Comparison of ENCODE assay signal across 8 mouse cellular contexts in genomic region chr11:95688515-95688914, GRCm38 (mm10). TPM values are rescaled to one million over a fixed set of nuclear protein-coding genes. Genes with fewer than 3 reads are reported as not detected.
DNase-seq lines count a peak whose midpoint lies in the region; ATAC-seq and TF ChIP-seq lines count a peak whose summit lies in the region.

No protein-coding gene starts in this region.

- H3K27me3 ChIP-seq in lung, embryonic 14.5 days (ENCODE audit: insufficient read depth, low read length) = no peaks in the 10 kb centered on the region
- no peaks in the 10 kb centered on the region for H3K27me3 ChIP-seq in stomach, embryonic 14.5 days (ENCODE audit: control insufficient read depth, insufficient read depth, low read length)
- no peaks in the 10 kb centered on the region for H3K27me3 ChIP-seq in midbrain, embryonic 14.5 days (ENCODE audit: control insufficient read depth, insufficient read depth, low read length)

- ATAC-seq in erythroid progenitor cell, adult 5-6 weeks (replicated peaks; ENCODE audit: low FRiP score, poor library complexity, severe bottlenecking) = peak; percentile 62
- 0 out of 2 replicates have a peak, but pooled peaks have one; percentile 38 for ATAC-seq in lung, embryonic 14.5 days (ENCODE audit: insufficient read depth)
- no peak for ATAC-seq in stomach, embryonic 14.5 days (ENCODE audit: insufficient number of reproducible peaks, insufficient read depth, low FRiP score, low read depth)
- ATAC-seq in midbrain, embryonic 14.5 days (ENCODE audit: low FRiP score, low TSS enrichment) = no peak

- H3K9ac ChIP-seq in lung, embryonic 14.5 days = no peak overlapping the region; the same call in 1 of the 2 replicates
- no peak overlapping the region; the same call in 1 of the 2 replicates for H3K9ac ChIP-seq in stomach, embryonic 14.5 days (replicated peaks; ENCODE audit: low read depth, low read length)
- no peak overlapping the region for H3K9ac ChIP-seq in midbrain, embryonic 14.5 days (replicated peaks; ENCODE audit: low read length)

- WGBS in lung, embryonic 14.5 days = 38% methylated on average over 6 of the region's 6 CpGs
- 64% methylated on average over 6 of the region's 6 CpGs for WGBS in stomach, embryonic 14.5 days
- 88% methylated on average over 6 of the region's 6 CpGs for WGBS in midbrain, embryonic 14.5 days

- H3K36me3 ChIP-seq in lung, embryonic 14.5 days (ENCODE audit: insufficient read depth) = no peaks in the 10 kb centered on the region
- no peaks in the 10 kb centered on the region for H3K36me3 ChIP-seq in stomach, embryonic 14.5 days (ENCODE audit: control insufficient read depth, insufficient read depth, low read length)
- no peaks in the 10 kb centered on the region for H3K36me3 ChIP-seq in midbrain, embryonic 14.5 days (ENCODE audit: control insufficient read depth, insufficient read depth, low read length)

- intact Hi-C loops in left cerebral cortex, postnatal 25 days (cut with DNase I) = loop anchor here (10.0 kb wide), 3 partner anchors 136 to 276 kb away; partner anchors contain the start of gene Phospho1
- intact Hi-C loops in left cerebral cortex, postnatal 4 days (cut with DNase I) = loop anchor here (5.0 kb wide), 1 partner anchor 64 kb away; no protein-coding TSS in a partner anchor

- no peak for TF ChIP-seq CTCF in lung, embryonic 14.5 days (IDR thresholded peaks at IDR 0.05; ENCODE audit: low read depth)

- H3K4me3 ChIP-seq in lung, embryonic 14.5 days (ENCODE audit: low read depth, low read length) = no peak overlapping the region
- H3K4me3 ChIP-seq in stomach, embryonic 14.5 days (ENCODE audit: low read depth, low read length) = no peak overlapping the region
- H3K4me3 ChIP-seq in midbrain, embryonic 14.5 days (replicated peaks; ENCODE audit: low read depth, low read length) = no peak overlapping the region

- DNase-seq in left cerebral cortex, postnatal 25 days (ENCODE audit: low spot score in 2 of 2) = peak; percentile 18 to 35
- DNase-seq in left cerebral cortex, postnatal 4 days = no peak
- DNase-seq in kidney, adult 11 months = peak; percentile 49
- DNase-seq in lung, embryonic 14.5 days = peak; percentile 62
- no peak for DNase-seq in frontal cortex, postnatal 14 days (ENCODE audit: low spot score in 2 of 2)
- no peak for DNase-seq in midbrain, embryonic 14.5 days

- H3K27ac ChIP-seq in lung, embryonic 14.5 days (ENCODE audit: low read depth) = peak overlapping the region; percentile 77
- H3K27ac ChIP-seq in stomach, embryonic 14.5 days (ENCODE audit: low read length) = peak overlapping the region; percentile 18; the same call in 1 of the 2 replicates
- no peak overlapping the region for H3K27ac ChIP-seq in midbrain, embryonic 14.5 days (replicated peaks; ENCODE audit: low read depth, low read length)

- H3K4me2 ChIP-seq in lung, embryonic 14.5 days = peak overlapping the region; percentile 25; the same call in 1 of the 2 replicates
- H3K4me2 ChIP-seq in stomach, embryonic 14.5 days (replicated peaks; ENCODE audit: low read depth, low read length) = no peak overlapping the region
- H3K4me2 ChIP-seq in midbrain, embryonic 14.5 days (ENCODE audit: low read length) = no peak overlapping the region

- H3K9me3 ChIP-seq in lung, embryonic 14.5 days (ENCODE audit: low read depth, low read length) = no peaks in the 10 kb centered on the region
- H3K9me3 ChIP-seq in stomach, embryonic 14.5 days (ENCODE audit: control insufficient read depth, low read depth, low read length) = no peaks in the 10 kb centered on the region
- H3K9me3 ChIP-seq in midbrain, embryonic 14.5 days (ENCODE audit: control insufficient read depth, low read length) = no peaks in the 10 kb centered on the region

- H3K4me1 ChIP-seq in lung, embryonic 14.5 days (ENCODE audit: insufficient read depth) = peaks cover 6% of the 10 kb centered on the region
- H3K4me1 ChIP-seq in stomach, embryonic 14.5 days (ENCODE audit: control insufficient read depth, insufficient read depth, low read length) = no peaks in the 10 kb centered on the region
- no peaks in the 10 kb centered on the region for H3K4me1 ChIP-seq in midbrain, embryonic 14.5 days (ENCODE audit: control insufficient read depth, insufficient read depth, low read length)

RNA-seq across cellular contexts. Expression of gene Phb, which starts 21.8 kb away (rescaled TPM):
- total RNA-seq in left cerebral cortex, postnatal 25 days (2021) = 10 to 100 TPM; 80.2 to 81.4 TPM
- total RNA-seq in left cerebral cortex, postnatal 4 days (2021) = 100 to 1,000 TPM in 1 of 2 experiments, 10 to 100 TPM in 1; 96.0 to 104 TPM
- total RNA-seq in erythroid progenitor cell, adult 5-6 weeks (2015; ENCODE audit: low replicate concordance) = 12.3 and 17.6 TPM in 2 replicates
- total RNA-seq in erythroid progenitor cell, adult 5-6 weeks (2017; ENCODE audit: low replicate concordance) = 7.7 and 42.9 TPM in 2 replicates
- polyA plus RNA-seq in lung, embryonic 14.5 days (2014; fragmentation: Nextera tagmentation; extraction: Ambion mirVana) = 220 and 252 TPM in 2 replicates
- polyA plus RNA-seq in stomach, embryonic 14.5 days (2014; fragmentation: Nextera tagmentation; extraction: Ambion mirVana) = 224 and 239 TPM in 2 replicates
- 183 and 207 TPM in 2 replicates for polyA plus RNA-seq in midbrain, embryonic 14.5 days (2014; fragmentation: Nextera tagmentation; extraction: Ambion mirVana)

RNA-seq across cellular contexts. Expression of gene Zfp652, which starts 24.0 kb away (rescaled TPM):
- total RNA-seq in left cerebral cortex, postnatal 25 days (2021) = 10 to 100 TPM; 38.7 to 44.2 TPM
- total RNA-seq in left cerebral cortex, postnatal 4 days (2021) = 10 to 100 TPM; 50.8 to 53.1 TPM
- 12.3 and 22.6 TPM in 2 replicates for total RNA-seq in erythroid progenitor cell, adult 5-6 weeks (2015; ENCODE audit: low replicate concordance)
- 9.0 and 23.0 TPM in 2 replicates for total RNA-seq in erythroid progenitor cell, adult 5-6 weeks (2017; ENCODE audit: low replicate concordance)
- 12.4 and 13.6 TPM in 2 replicates for polyA plus RNA-seq in lung, embryonic 14.5 days (2014; fragmentation: Nextera tagmentation; extraction: Ambion mirVana)
- polyA plus RNA-seq in stomach, embryonic 14.5 days (2014; fragmentation: Nextera tagmentation; extraction: Ambion mirVana) = 11.7 and 13.9 TPM in 2 replicates
- 13.1 and 15.7 TPM in 2 replicates for polyA plus RNA-seq in midbrain, embryonic 14.5 days (2014; fragmentation: Nextera tagmentation; extraction: Ambion mirVana)

RNA-seq across cellular contexts. Expression of gene B130006D01Rik, which starts 34.9 kb away (rescaled TPM):
- total RNA-seq in left cerebral cortex, postnatal 25 days (2021) = 1 to 10 TPM in 1 of 2 experiments, under 1 TPM in 1; 0.73 to 1.9 TPM
- total RNA-seq in left cerebral cortex, postnatal 4 days (2021) = 1 to 10 TPM; 1.8 to 2.2 TPM
- 0.42 and 1.8 TPM in 2 replicates for total RNA-seq in erythroid progenitor cell, adult 5-6 weeks (2015; ENCODE audit: low replicate concordance)
- 0.61 and 2.6 TPM in 2 replicates for total RNA-seq in erythroid progenitor cell, adult 5-6 weeks (2017; ENCODE audit: low replicate concordance)
- 2.1 and 2.3 TPM in 2 replicates for polyA plus RNA-seq in lung, embryonic 14.5 days (2014; fragmentation: Nextera tagmentation; extraction: Ambion mirVana)
- polyA plus RNA-seq in stomach, embryonic 14.5 days (2014; fragmentation: Nextera tagmentation; extraction: Ambion mirVana) = 2.3 and 2.5 TPM in 2 replicates
- 1.4 and 1.5 TPM in 2 replicates for polyA plus RNA-seq in midbrain, embryonic 14.5 days (2014; fragmentation: Nextera tagmentation; extraction: Ambion mirVana)

Comparison
In these comparisons a context has a peak if more than half of its experiments do, and no peak if none do; other contexts are left out.
1. DNase-seq: peak in left cerebral cortex, postnatal 25 days (2 of 2), kidney, adult 11 months (single experiment) and lung, embryonic 14.5 days (single experiment); none in left cerebral cortex, postnatal 4 days (single experiment), frontal cortex, postnatal 14 days (0 of 2) and midbrain, embryonic 14.5 days (single experiment).
2. ATAC-seq: peak in erythroid progenitor cell, adult 5-6 weeks (single experiment) and lung, embryonic 14.5 days (single experiment); none in stomach, embryonic 14.5 days (single experiment) and midbrain, embryonic 14.5 days (single experiment).